Mouse (Mus musculus) midbrain, embryonic 16.5 days (tissue): ENCODE measurements around the gene Cyp4a32. TPM values are rescaled to one million over a fixed set of nuclear protein-coding genes. Genes with fewer than 3 reads are reported as not detected.
"Not testable (repeated sequence)": the region's sequence is repeated elsewhere in the genome, so short reads cannot be mapped to it uniquely, and the experiment has no call there.

Experiments used
- ATAC-seq: fragments of 200-750 bp; cut with Nextera tagmentation; 2 replicates; pipeline ENCODE4 v1.8.0; 2017; ENCODE audit warnings: moderate TSS enrichment
- H3K27ac ChIP-seq: fragments of 300-500 bp; sonication (generic); 2 replicates; pipeline ENCODE4 v1.5.1; 2014; ENCODE audit warnings: mild to moderate bottlenecking, low read length, mixed read lengths
- H3K27me3 ChIP-seq: fragments of 300-500 bp; sonication (generic); 2 replicates; pipeline ENCODE4 v1.6.1; 2014; ENCODE audit warnings: low read depth, low read length, mixed read lengths; ENCODE audit not compliant: control insufficient read depth, insufficient read depth
- H3K36me3 ChIP-seq: fragments of 300-500 bp; sonication (generic); 2 replicates; pipeline ENCODE4 v1.6.1; 2014; ENCODE audit warnings: mild to moderate bottlenecking, low read length, moderate library complexity, mixed read lengths; ENCODE audit not compliant: control insufficient read depth, insufficient read depth
- H3K4me1 ChIP-seq: fragments of 300-500 bp; sonication (generic); 2 replicates; pipeline ENCODE4 v1.6.1; 2014; ENCODE audit warnings: mild to moderate bottlenecking, low read length, mixed read lengths; ENCODE audit not compliant: control insufficient read depth, insufficient read depth
- H3K4me2 ChIP-seq: fragments of 300-500 bp; sonication (generic); 2 replicates; pipeline ENCODE4 v1.6.1; 2014; ENCODE audit warnings: mild to moderate bottlenecking, low read length, mixed read lengths
- H3K4me3 ChIP-seq: fragments of 300-500 bp; sonication (generic); 2 replicates; pipeline ENCODE4 v1.5.1; 2014; ENCODE audit warnings: low read depth, mild to moderate bottlenecking, low read length, moderate library complexity, mixed read lengths
- H3K9ac ChIP-seq: fragments of 300-500 bp; sonication (generic); 2 replicates; pipeline ENCODE4 v1.6.1; 2014; ENCODE audit warnings: low read depth, low read length, mixed read lengths
- H3K9me3 ChIP-seq: fragments of 300-500 bp; sonication (generic); replicated peaks from 2 replicates; pipeline ENCODE4 v1.6.1; 2014; ENCODE audit warnings: mild to moderate bottlenecking, low read length, mixed read lengths; ENCODE audit not compliant: control insufficient read depth, poor library complexity, severe bottlenecking
- WGBS: fragments of 180-500 bp; shearing (Covaris S2); extraction: QIAGEN DNeasy Blood & Tissue Kit; methylation state at CpG from one replicate; pipeline ENCODE4 v1.1.7; 2014; 5-methylcytosine and 5-hydroxymethylcytosine counted together
- polyA plus RNA-seq: library from polyadenylated mRNA; unstranded; fragments of >200 nt; fragmentation: Nextera tagmentation; extraction: Ambion mirVana; gene quantifications from 2 replicates; pipeline ENCODE4 v1.2.1, GENCODE M21; 2015

The Cyp4a32 gene
- polyA plus RNA-seq, 1 experiment from 2014 or later = not detected

GRCm38 (mm10) chr4:115649344-115649743 is 48.6 kb downstream of the Cyp4a32 start:
- Histone ChIP-seq H3K27ac (no peak overlapping the region), H3K4me2 (no peak overlapping the region), H3K4me1 (no peaks in the 10 kb centered on the region), H3K27me3 (no peaks in the 10 kb centered on the region), H3K9ac (no peak overlapping the region), H3K9me3 (no peaks in the 10 kb centered on the region), H3K4me3 (no peak overlapping the region), H3K36me3 (no peaks in the 10 kb centered on the region)
- ATAC-seq = no peak

GRCm38 (mm10) chr4:115650866-115651265 is 50.1 kb downstream of the Cyp4a32 start:
- H3K27me3 ChIP-seq = no peaks in the 10 kb centered on the region
- H3K4me3 ChIP-seq = no peak overlapping the region
- 89% methylated on average over 5 of the region's 5 CpGs for WGBS
- H3K9me3 ChIP-seq = no peaks in the 10 kb centered on the region
- no peaks in the 10 kb centered on the region for H3K4me1 ChIP-seq
- H3K36me3 ChIP-seq = no peaks in the 10 kb centered on the region
- no peak overlapping the region for H3K27ac ChIP-seq
- H3K4me2 ChIP-seq = no peak overlapping the region
- H3K9ac ChIP-seq = no peak overlapping the region
- no peak for ATAC-seq

GRCm38 (mm10) chr4:115655841-115656534 is 55.2 kb downstream of the Cyp4a32 start:
- H3K4me3 ChIP-seq, H3K36me3 ChIP-seq, H3K27ac ChIP-seq, H3K4me2 ChIP-seq, H3K27me3 ChIP-seq, H3K9me3 ChIP-seq, H3K4me1 ChIP-seq, ATAC-seq, H3K9ac ChIP-seq: not testable (repeated sequence)
- WGBS = 92% methylated on average over 7 of the region's 7 CpGs

GRCm38 (mm10) chr4:115656535-115656922 is 55.8 kb downstream of the Cyp4a32 start:
- not testable (repeated sequence) for H3K4me2 ChIP-seq

GRCm38 (mm10) chr4:115657104-115657866 is 56.5 kb downstream of the Cyp4a32 start:
- ATAC-seq = peak; percentile 96
- WGBS = 2% methylated on average over 34 of the region's 34 CpGs
- Histone ChIP-seq H3K9me3 (no peaks in the 10 kb centered on the region), H3K9ac (peak overlapping the region; percentile 87), H3K4me3 (peak overlapping the region; percentile 55), H3K36me3 (no peaks in the 10 kb centered on the region), H3K27ac (no peak overlapping the region), H3K27me3 (no peaks in the 10 kb centered on the region), H3K4me2 (peak overlapping the region; percentile 75), H3K4me1 (no peaks in the 10 kb centered on the region)

More at GRCm38 (mm10) chr4:115656535-115656922, 55.8 kb downstream of the Cyp4a32 start:
- 91% methylated on average over 1 of the region's 1 CpGs for WGBS
- not testable (repeated sequence) for H3K27me3 ChIP-seq, H3K9me3 ChIP-seq, H3K4me3 ChIP-seq, H3K27ac ChIP-seq, H3K4me1 ChIP-seq, ATAC-seq, H3K36me3 ChIP-seq, H3K9ac ChIP-seq

- peak; percentile 54; the same call in 1 of the 2 replicates for ATAC-seq
- H3K27me3 ChIP-seq = no peaks in the 10 kb centered on the region
These were observed 57.1 kb downstream of the Cyp4a32 start for GRCm38 (mm10) chr4:115657867-115658249.

GRCm38 (mm10) chr4:115659190-115659589 is 58.4 kb downstream of the Cyp4a32 start:
- H3K36me3 ChIP-seq = no peaks in the 10 kb centered on the region
- no peak overlapping the region for H3K4me3 ChIP-seq
- H3K9ac ChIP-seq = no peak overlapping the region
- H3K4me1 ChIP-seq = no peaks in the 10 kb centered on the region
- no peak overlapping the region for H3K4me2 ChIP-seq
- no peaks in the 10 kb centered on the region for H3K9me3 ChIP-seq
- no peak overlapping the region for H3K27ac ChIP-seq
- H3K27me3 ChIP-seq = no peaks in the 10 kb centered on the region
- no peak for ATAC-seq

More at GRCm38 (mm10) chr4:115657867-115658249, 57.1 kb downstream of the Cyp4a32 start:
- H3K9ac ChIP-seq = no peak overlapping the region; the same call in 1 of the 2 replicates
- no peaks in the 10 kb centered on the region for H3K4me1 ChIP-seq
- H3K4me3 ChIP-seq = peak overlapping the region; percentile 55
- H3K36me3 ChIP-seq = no peaks in the 10 kb centered on the region
- H3K27ac ChIP-seq = no peak overlapping the region
- peak overlapping the region; percentile 75 for H3K4me2 ChIP-seq
- H3K9me3 ChIP-seq = no peaks in the 10 kb centered on the region

Other genes with a start within 250 kb of the Cyp4a32 start
- not detected in 2 replicates for gene Cyp4a12b, start 189.3 kb upstream of the Cyp4a32 start, polyA plus RNA-seq
- gene Cyp4a30b, start 148.4 kb upstream of the Cyp4a32 start, polyA plus RNA-seq = not detected in 2 replicates
- not detected in 2 replicates for gene Cyp4a14, start 104.8 kb upstream of the Cyp4a32 start, polyA plus RNA-seq
- not detected in 2 replicates for gene Cyp4a10, start 82.7 kb upstream of the Cyp4a32 start, polyA plus RNA-seq
- not detected in 2 replicates for gene Cyp4a31, start 37.3 kb upstream of the Cyp4a32 start, polyA plus RNA-seq
- gene Cyp4b1, start 46.8 kb downstream of the Cyp4a32 start, polyA plus RNA-seq = 0.80 and 1.2 TPM in 2 replicates
- gene Efcab14, start 136.8 kb downstream of the Cyp4a32 start, polyA plus RNA-seq = 17.3 and 17.6 TPM in 2 replicates
- 0.46 and 0.72 TPM in 2 replicates for gene Tex38, start 180.0 kb downstream of the Cyp4a32 start, polyA plus RNA-seq
- gene Atpaf1, start 183.8 kb downstream of the Cyp4a32 start, polyA plus RNA-seq = 37.1 and 38.6 TPM in 2 replicates
- gene Mob3c, start 227.1 kb downstream of the Cyp4a32 start, polyA plus RNA-seq = 5.0 and 6.2 TPM in 2 replicates
- gene Mknk1, start 238.2 kb downstream of the Cyp4a32 start, polyA plus RNA-seq = 22.3 and 24.5 TPM in 2 replicates